Mouse (Mus musculus) intestine, embryonic 15.5 days (tissue): ENCODE results near the gene Foxn3. TPM values are rescaled to one million over a fixed set of nuclear protein-coding genes. Genes with fewer than 3 reads are reported as not detected.

Experiments used
- ATAC-seq: fragments of 200-750 bp; cut with Nextera tagmentation; 2 replicates; pipeline ENCODE4 v1.8.0; 2017; ENCODE audit warnings: moderate TSS enrichment, moderate library complexity
- H3K27ac ChIP-seq: fragments of 300-500 bp; sonication (generic); 2 replicates; pipeline ENCODE4 v1.5.1; 2015; ENCODE audit warnings: mild to moderate bottlenecking, inconsistent platforms
- H3K27me3 ChIP-seq: fragments of 300-500 bp; sonication (generic); replicated peaks from 2 replicates; pipeline ENCODE4 v1.6.1; 2015; ENCODE audit warnings: inconsistent platforms
- H3K36me3 ChIP-seq: fragments of 300-500 bp; sonication (generic); 2 replicates; pipeline ENCODE4 v1.6.1; 2015; ENCODE audit warnings: inconsistent platforms
- H3K4me1 ChIP-seq: fragments of 300-500 bp; sonication (generic); replicated peaks from 2 replicates; pipeline ENCODE4 v1.6.1; 2015; ENCODE audit warnings: inconsistent platforms
- H3K4me2 ChIP-seq: fragments of 300-500 bp; sonication (generic); replicated peaks from 2 replicates; pipeline ENCODE4 v1.6.1; 2015; ENCODE audit warnings: mild to moderate bottlenecking, inconsistent platforms
- H3K4me3 ChIP-seq: fragments of 300-500 bp; sonication (generic); replicated peaks from 2 replicates; pipeline ENCODE4 v1.5.1; 2015; ENCODE audit warnings: inconsistent platforms
- H3K9ac ChIP-seq: fragments of 300-500 bp; sonication (generic); 2 replicates; pipeline ENCODE4 v1.6.1; 2015; ENCODE audit warnings: inconsistent platforms
- H3K9me3 ChIP-seq: fragments of 300-500 bp; sonication (generic); 2 replicates; pipeline ENCODE4 v1.6.1; 2016; ENCODE audit warnings: inconsistent platforms
- WGBS: fragments of 180-500 bp; shearing (Covaris S2); methylation state at CpG from one replicate; pipeline ENCODE4 v1.1.7; 2015; 5-methylcytosine and 5-hydroxymethylcytosine counted together
- polyA plus RNA-seq: library from polyadenylated mRNA; unstranded; fragments of >200 nt; fragmentation: Nextera tagmentation; extraction: Ambion mirVana; gene quantifications from 2 replicates; pipeline ENCODE4 v1.2.1, GENCODE M21; 2015

Foxn3 gene
- polyA plus RNA-seq, 1 experiment from 2014 or later: 57.3 TPM

DNA sequence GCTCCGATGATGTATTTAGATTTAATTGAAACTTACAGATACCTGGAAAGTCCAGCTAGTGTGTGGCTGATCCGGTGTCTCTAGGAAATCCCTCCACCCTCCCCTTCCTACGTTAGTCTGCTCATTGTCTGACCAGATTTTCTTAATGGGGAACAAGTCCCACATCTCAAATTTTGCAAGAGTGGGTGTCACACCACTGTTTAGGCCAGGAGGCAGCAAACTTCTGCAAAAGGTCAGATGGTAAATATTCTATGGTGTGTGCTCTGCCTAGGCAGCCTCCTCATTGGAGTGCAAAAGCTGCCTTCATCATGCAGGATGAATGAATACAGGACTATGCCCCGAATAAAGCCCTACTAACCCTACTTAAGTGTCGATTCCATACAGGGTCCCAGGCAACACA is 115.6 kb downstream of the Foxn3 start:
- Histone ChIP-seq H3K9ac (no peak overlapping the region), H3K4me2 (no peak overlapping the region), H3K36me3 (no peaks in the 10 kb centered on the region), H3K4me3 (no peak overlapping the region), H3K27me3 (no peaks in the 10 kb centered on the region), H3K9me3 (no peaks in the 10 kb centered on the region), H3K4me1 (no peaks in the 10 kb centered on the region), H3K27ac (no peak overlapping the region)
- WGBS: 85% methylated on average over 5 of the region's 5 CpGs
- ATAC-seq: no peak

DNA sequence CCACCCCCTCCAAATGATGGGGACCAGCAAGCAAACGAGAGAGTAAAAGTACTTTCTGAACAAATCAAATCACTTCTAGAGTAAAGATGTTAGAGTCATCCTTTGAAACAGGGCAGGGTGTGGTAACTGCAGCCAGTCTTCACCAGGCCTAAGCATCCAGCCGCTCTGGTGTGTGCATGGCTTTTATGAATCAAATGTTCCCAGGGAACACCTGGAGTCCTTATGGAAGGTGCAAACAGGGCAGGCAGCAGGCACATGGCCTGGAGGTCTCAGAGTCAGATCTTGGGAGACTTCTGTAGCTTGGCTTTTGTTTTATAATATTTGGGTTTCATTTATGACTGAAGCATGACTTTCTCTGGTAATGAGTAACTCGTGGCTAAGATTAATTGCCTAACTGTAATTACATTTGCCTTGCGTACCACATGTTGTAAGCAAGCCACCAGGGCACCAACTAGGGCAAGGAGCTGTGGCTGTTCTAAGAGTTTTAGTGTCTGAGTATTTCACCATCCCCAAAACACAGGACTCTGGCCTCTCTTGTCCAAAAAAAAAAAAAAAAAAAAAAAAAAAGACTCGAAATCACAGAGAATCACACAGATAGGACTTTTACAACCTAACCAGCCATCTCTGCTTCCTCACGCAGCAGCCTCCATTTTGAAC is 118.2 kb downstream of the Foxn3 start:
- Histone ChIP-seq H3K4me2 (no peak overlapping the region), H3K27me3 (no peaks in the 10 kb centered on the region), H3K9me3 (no peaks in the 10 kb centered on the region), H3K4me3 (no peak overlapping the region), H3K36me3 (no peaks in the 10 kb centered on the region), H3K9ac (no peak overlapping the region), H3K27ac (0 out of 2 replicates have a peak overlapping the region, but pooled peaks have one; percentile 6), H3K4me1 (no peaks in the 10 kb centered on the region)
- peak; percentile 82 for ATAC-seq
- WGBS: 54% methylated on average over 6 of the region's 6 CpGs

DNA sequence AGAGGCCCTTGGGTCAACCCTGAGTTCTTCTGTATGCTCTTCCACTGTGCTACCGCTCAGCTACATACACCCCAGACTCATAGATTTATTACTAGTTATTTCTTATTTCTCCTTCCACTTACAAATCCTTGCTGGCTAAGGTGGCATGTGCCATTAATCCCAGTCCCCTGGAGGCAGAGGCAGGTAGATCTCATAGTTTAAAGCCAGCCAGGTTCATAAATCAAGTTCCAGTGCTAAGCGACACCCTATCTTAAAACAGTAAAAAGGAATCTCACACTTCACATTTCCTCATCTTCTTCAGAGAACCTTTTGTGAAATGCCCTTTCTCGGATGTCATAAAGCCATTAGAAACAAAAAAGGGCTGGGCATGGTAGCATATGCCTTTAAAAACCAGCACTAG is 120.6 kb downstream of the Foxn3 start:
- Histone ChIP-seq H3K9me3 (no peaks in the 10 kb centered on the region), H3K4me3 (no peak overlapping the region), H3K27ac (no peak overlapping the region), H3K36me3 (no peaks in the 10 kb centered on the region), H3K4me2 (no peak overlapping the region), H3K4me1 (peaks cover 4% of the 10 kb centered on the region; the same call in 1 of the 2 replicates), H3K27me3 (no peaks in the 10 kb centered on the region), H3K9ac (no peak overlapping the region)
- no peak for ATAC-seq
- 85% methylated on average over 3 of the region's 3 CpGs for WGBS

DNA sequence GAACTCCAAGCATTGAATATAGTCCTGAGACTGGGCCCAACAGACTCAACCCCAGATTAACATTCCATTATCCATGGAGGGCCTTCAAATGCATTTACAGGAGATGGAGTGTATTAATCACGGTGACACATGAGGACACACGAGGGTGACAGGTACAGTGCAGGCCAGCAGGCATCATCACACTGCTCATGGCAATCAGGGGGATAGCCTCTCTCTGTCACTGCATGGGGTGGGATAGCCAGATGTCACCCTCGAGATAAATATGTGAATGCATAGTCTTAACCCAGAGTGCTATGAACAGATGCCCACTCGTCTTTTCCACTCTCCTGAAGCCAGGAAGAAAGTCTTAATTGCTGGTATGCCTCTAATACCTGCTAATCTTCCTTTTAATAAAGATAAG is 122.4 kb downstream of the Foxn3 start:
- Histone ChIP-seq H3K4me2 (no peak overlapping the region), H3K36me3 (no peaks in the 10 kb centered on the region), H3K9me3 (no peaks in the 10 kb centered on the region), H3K9ac (no peak overlapping the region), H3K4me1 (peaks cover 4% of the 10 kb centered on the region; the same call in 1 of the 2 replicates), H3K27me3 (no peaks in the 10 kb centered on the region), H3K4me3 (no peak overlapping the region), H3K27ac (no peak overlapping the region)
- 80% methylated on average over 4 of the region's 4 CpGs for WGBS
- no peak for ATAC-seq

DNA sequence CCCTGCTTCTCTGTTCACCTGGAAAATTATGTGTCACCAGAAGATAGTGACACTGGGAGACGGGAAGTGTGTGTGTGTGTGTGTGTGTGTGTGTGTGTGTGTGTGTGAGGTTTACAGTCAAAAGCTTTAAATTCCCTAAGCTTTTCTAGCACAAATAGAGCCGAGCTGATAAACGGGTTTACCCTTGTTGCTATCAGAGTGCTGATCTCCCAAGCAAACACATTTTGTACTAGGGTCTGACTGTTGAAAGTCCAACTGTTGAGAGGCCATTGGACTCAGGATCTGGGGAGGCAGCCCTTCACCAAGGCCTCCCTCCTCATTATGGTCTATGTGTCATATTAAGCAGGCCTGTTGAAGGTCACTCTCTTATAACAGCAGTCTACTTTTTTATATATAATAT is 123.4 kb downstream of the Foxn3 start:
- H3K4me2 ChIP-seq: no peak overlapping the region
- H3K27me3 ChIP-seq: no peaks in the 10 kb centered on the region
- no peak overlapping the region for H3K4me3 ChIP-seq
- H3K9me3 ChIP-seq: no peaks in the 10 kb centered on the region
- peak; percentile 84 for ATAC-seq
- H3K36me3 ChIP-seq: no peaks in the 10 kb centered on the region
- H3K4me1 ChIP-seq: peaks cover 4% of the 10 kb centered on the region; the same call in 1 of the 2 replicates
- 0 out of 2 replicates have a peak overlapping the region, but pooled peaks have one; percentile 17 for H3K27ac ChIP-seq
- H3K9ac ChIP-seq: no peak overlapping the region
- 37% methylated on average over 3 of the region's 3 CpGs for WGBS

DNA sequence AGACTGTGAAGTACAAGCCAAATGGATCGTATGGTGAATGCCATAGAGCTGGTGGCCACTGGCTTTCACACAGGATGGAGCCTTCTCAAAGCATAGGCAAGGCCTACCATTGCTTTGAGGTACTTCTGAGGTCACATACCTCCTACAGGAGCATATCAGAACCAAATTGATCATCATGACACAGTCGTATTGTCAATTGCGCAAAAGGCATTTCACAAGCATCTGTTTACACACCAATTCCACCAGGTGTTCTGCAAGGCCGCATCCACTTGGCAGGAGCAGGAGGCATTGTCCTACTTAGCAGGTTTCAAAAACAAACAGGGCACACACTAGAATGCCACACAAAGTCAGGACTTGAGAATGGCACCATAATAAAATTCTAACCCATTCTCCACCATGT is 128.2 kb downstream of the Foxn3 start:
- H3K9me3 ChIP-seq: no peaks in the 10 kb centered on the region
- 87% methylated on average over 4 of the region's 4 CpGs for WGBS

DNA sequence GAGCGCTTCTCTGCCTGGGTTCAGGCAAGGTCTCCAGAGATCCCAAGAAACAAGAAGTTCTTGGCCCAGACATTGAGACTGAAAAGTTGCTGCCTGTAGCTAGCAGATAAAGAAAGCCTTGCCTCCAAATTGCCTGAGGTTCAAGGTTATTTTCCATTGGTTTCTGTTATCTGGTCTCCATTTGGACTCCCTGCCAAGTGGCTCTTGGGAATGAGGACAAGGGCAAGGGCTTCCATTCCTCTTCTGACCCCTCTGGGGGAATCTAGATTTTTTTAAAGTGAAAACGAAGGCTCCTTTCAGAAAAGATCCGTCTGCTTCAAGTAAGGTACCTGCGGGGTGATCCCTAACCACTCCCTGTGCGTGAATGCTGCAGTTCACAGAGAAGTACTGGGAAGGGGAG is 130.0 kb downstream of the Foxn3 start:
- Histone ChIP-seq H3K27ac (no peak overlapping the region), H3K36me3 (no peaks in the 10 kb centered on the region; the same call in 1 of the 2 replicates), H3K4me3 (no peak overlapping the region), H3K9ac (no peak overlapping the region), H3K4me2 (no peak overlapping the region), H3K4me1 (no peaks in the 10 kb centered on the region), H3K27me3 (no peaks in the 10 kb centered on the region), H3K9me3 (no peaks in the 10 kb centered on the region)
- no peak for ATAC-seq
- WGBS: 86% methylated on average over 5 of the region's 5 CpGs

More for the DNA sequence above, 128.2 kb downstream of the Foxn3 start:
- H3K4me1 ChIP-seq: peaks cover 4% of the 10 kb centered on the region; the same call in 1 of the 2 replicates
- H3K27ac ChIP-seq: no peak overlapping the region
- H3K9ac ChIP-seq: no peak overlapping the region
- no peak overlapping the region for H3K4me2 ChIP-seq
- no peaks in the 10 kb centered on the region for H3K27me3 ChIP-seq
- ATAC-seq: no peak
- no peaks in the 10 kb centered on the region for H3K36me3 ChIP-seq
- H3K4me3 ChIP-seq: no peak overlapping the region

DNA sequence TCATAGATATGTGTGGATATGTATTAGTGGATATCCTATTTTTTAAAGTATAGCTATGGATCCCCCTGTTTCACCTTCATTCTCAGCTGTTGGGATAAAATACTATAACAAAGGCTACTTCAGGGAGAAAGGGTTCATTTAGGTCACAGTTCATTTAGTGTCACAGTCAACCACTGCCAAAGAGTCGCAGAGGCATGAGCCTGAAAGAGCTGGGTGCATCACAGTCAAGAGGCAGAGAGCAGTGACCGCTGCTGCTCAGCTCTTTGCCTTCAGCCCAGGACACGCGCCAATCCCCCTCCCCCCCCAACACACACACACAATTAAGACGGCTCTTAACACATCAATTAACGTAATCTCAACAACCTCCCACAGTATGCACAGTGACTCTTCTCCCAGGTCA is 131.8 kb downstream of the Foxn3 start:
- no peaks in the 10 kb centered on the region for H3K27me3 ChIP-seq
- H3K9ac ChIP-seq: no peak overlapping the region
- no peak overlapping the region for H3K27ac ChIP-seq
- H3K4me3 ChIP-seq: no peak overlapping the region
- WGBS: 92% methylated on average over 6 of the region's 6 CpGs
- H3K4me2 ChIP-seq: no peak overlapping the region
- ATAC-seq: no peak
- no peaks in the 10 kb centered on the region for H3K4me1 ChIP-seq
- no peaks in the 10 kb centered on the region; the same call in 1 of the 2 replicates for H3K36me3 ChIP-seq
- no peaks in the 10 kb centered on the region for H3K9me3 ChIP-seq

DNA sequence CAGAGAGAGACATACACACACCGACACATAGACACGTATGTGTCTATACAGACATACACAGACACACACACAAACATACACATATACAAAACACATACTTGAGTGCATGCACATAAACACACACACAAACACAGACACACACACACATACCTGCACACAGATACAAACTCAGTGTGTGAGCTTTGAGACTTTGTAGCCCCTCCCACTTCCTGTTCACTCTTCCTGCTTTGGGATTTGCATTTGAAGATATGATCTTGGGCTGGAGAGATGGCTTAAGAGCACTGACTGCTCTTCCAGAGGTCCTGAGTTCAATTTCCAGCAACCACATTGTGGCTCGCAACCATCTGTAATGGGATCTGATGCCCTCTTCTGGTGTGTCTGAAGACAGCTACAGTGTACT is 132.4 kb downstream of the Foxn3 start:
- Histone ChIP-seq H3K9ac (no peak overlapping the region), H3K36me3 (no peaks in the 10 kb centered on the region; the same call in 1 of the 2 replicates), H3K4me1 (no peaks in the 10 kb centered on the region), H3K4me2 (no peak overlapping the region), H3K9me3 (no peaks in the 10 kb centered on the region), H3K27me3 (no peaks in the 10 kb centered on the region), H3K27ac (no peak overlapping the region), H3K4me3 (no peak overlapping the region)
- no peak for ATAC-seq
- 92% methylated on average over 3 of the region's 3 CpGs for WGBS

DNA sequence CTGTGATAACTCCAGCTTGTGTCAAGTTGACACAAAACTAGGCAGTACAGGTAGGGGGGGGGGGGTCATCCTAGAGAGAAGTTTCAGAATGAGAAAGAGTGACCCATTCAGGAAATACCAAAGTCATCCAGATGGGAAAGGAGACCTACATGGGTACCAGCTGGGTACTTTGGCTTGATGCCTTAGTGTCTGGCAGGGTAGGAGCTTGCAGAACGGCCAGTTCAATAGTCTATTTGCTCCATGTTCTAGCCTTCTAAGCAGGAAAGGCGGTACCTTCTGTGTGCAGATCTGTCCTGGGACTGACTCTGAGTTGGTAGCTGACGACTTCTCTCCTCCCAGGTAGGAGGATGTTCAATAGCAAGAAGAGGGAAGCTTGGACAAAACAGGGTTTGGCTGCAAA is 134.3 kb downstream of the Foxn3 start:
- H3K27ac ChIP-seq: no peak overlapping the region

DNA sequence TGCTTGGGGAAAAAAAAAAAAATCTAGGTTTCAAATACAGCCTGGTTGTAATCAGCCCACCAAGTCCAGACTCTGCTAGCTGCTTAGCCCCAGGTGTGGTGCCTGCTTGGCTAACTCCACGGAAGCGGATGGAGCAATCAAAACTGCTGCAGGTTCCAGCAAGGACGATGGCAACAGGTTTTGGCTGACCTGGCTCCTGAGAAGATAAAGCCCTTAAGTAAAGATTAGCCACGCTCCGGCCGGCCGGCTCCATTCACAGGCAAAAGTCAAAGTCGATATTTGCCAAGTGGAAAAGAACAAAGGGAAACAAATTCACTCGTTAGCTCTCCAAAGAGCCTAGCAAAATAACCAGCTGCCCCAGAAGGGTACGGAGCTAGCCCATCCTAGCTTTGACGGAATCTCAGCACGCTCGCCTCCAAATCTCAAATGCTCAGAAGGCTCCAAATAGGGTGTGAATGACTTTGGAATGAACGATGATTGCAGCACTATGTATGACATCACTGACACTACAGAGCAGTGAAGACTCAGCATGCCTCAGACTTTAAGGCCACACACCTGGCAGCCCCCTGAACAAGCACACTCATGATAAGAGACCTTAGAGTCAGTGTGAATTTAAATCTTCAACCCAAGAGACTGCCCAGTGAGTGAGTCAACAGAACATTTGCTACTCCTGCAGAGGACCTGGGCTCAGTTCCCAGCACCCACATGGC is 137.0 kb downstream of the Foxn3 start:
- Histone ChIP-seq H3K4me1 (no peaks in the 10 kb centered on the region; the same call in 1 of the 2 replicates), H3K36me3 (no peaks in the 10 kb centered on the region; the same call in 1 of the 2 replicates), H3K9ac (no peak overlapping the region), H3K4me2 (no peak overlapping the region), H3K4me3 (no peak overlapping the region), H3K27me3 (no peaks in the 10 kb centered on the region), H3K27ac (no peak overlapping the region), H3K9me3 (no peaks in the 10 kb centered on the region)
- 57% methylated on average over 14 of the region's 14 CpGs for WGBS
- ATAC-seq: peak; percentile 82

More for the DNA sequence above, 134.3 kb downstream of the Foxn3 start:
- no peaks in the 10 kb centered on the region; the same call in 1 of the 2 replicates for H3K36me3 ChIP-seq
- H3K4me1 ChIP-seq: no peaks in the 10 kb centered on the region; the same call in 1 of the 2 replicates
- no peak for ATAC-seq
- no peaks in the 10 kb centered on the region for H3K27me3 ChIP-seq
- no peak overlapping the region for H3K4me2 ChIP-seq
- 89% methylated on average over 3 of the region's 3 CpGs for WGBS
- H3K9ac ChIP-seq: no peak overlapping the region
- H3K4me3 ChIP-seq: no peak overlapping the region
- no peaks in the 10 kb centered on the region for H3K9me3 ChIP-seq

DNA sequence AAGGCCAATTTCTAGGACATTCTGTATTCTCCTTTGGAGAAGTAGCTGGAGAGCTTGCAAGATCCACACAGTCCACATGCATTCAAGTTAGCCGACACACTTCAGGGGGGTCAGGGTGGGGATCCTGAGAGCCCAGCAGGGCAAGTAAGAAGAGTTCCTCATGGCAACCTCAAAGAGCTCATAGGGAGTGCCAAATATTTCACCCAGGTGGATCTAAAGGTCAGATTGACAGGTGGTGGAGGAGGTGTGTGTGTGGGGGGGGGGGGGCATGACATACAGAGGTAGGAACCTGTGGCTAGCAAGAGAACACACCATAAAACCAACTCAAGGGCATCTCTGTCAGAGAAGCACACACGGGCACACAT is 144.0 kb downstream of the Foxn3 start:
- no peak overlapping the region for H3K4me3 ChIP-seq
- peak overlapping the region; percentile 74 for H3K27ac ChIP-seq
- peaks cover 3% of the 10 kb centered on the region; the same call in 1 of the 2 replicates for H3K4me1 ChIP-seq
- H3K9me3 ChIP-seq: no peaks in the 10 kb centered on the region
- H3K9ac ChIP-seq: no peak overlapping the region
- H3K4me2 ChIP-seq: no peak overlapping the region
- 64% methylated on average over 2 of the region's 2 CpGs for WGBS
- peak; percentile 62 for ATAC-seq
- no peaks in the 10 kb centered on the region for H3K36me3 ChIP-seq
- no peaks in the 10 kb centered on the region for H3K27me3 ChIP-seq
